Mouse (Mus musculus) splenic B cell, adult 2 months (primary cell): Measurements from ENCODE around the gene Esx1.

Source experiments
- DNase-seq: peaks from one replicate; pipeline ENCODE4 v3.0.0-alpha.2; 2011; ENCODE audit warnings: low read depth, low spot score
- H3K27me3 ChIP-seq: 2 replicates; pipeline ENCODE4 v1.6.1; 2012; ENCODE audit warnings: mild to moderate bottlenecking, low read length, moderate library complexity, mixed read lengths; ENCODE audit not compliant: control insufficient read depth, poor library complexity, insufficient read depth, severe bottlenecking
- H3K36me3 ChIP-seq: 2 replicates; pipeline ENCODE4 v1.6.1; 2012; ENCODE audit warnings: mild to moderate bottlenecking, low read length, moderate library complexity, mixed read lengths; ENCODE audit not compliant: control insufficient read depth, poor library complexity, insufficient read depth, severe bottlenecking

The Esx1 gene

DNA sequence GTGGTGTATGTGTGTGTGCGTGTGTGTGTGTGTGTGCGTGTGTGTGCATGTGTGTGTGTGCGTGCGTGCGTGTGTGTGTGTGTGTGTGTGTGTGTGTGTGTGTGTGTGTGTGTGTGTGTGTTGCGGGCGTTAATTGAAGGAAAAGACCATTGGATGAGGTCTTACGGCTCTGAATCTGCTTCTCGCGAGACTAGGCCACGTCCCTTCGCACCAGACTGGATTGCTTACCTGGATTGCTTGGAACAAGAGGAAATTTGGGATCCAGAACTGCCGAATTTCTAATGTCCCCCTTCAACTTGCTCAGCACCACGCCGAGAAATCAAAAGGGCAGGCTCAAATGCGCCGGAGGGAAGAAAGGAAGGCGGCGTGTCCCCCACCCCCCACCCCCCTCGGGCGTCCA is at the start of gene Esx1:
Gene Esx1, minus strand, starts transcription at position 366 of the 400 bp plus-strand sequence.
- no peak for DNase-seq
- Histone ChIP-seq H3K36me3 (no peaks in the 10 kb centered on the region), H3K27me3 (no peaks in the 10 kb centered on the region)

DNA sequence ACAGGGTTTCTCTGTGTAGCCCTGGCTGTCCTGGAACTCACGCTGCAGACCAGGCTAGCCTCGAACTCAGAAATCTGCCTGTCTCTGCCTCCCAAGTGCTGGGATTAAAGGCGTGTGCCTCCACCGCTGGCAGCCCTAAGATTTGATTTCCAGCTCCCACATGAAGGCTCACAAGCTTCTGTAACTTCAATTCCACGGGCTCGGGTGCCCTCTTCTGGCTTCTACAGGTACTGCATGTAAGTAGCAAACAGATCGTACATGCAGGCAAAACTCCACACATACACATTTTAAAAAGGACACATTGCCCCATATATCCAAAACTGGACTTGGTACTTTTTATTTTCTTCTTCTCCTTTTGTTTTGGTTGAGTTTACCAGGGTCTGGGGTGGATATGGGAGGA is 48.1 kb upstream of the Esx1 start:
- DNase-seq: peak; percentile 2
- Histone ChIP-seq H3K36me3 (no peaks in the 10 kb centered on the region), H3K27me3 (no peaks in the 10 kb centered on the region)

DNA sequence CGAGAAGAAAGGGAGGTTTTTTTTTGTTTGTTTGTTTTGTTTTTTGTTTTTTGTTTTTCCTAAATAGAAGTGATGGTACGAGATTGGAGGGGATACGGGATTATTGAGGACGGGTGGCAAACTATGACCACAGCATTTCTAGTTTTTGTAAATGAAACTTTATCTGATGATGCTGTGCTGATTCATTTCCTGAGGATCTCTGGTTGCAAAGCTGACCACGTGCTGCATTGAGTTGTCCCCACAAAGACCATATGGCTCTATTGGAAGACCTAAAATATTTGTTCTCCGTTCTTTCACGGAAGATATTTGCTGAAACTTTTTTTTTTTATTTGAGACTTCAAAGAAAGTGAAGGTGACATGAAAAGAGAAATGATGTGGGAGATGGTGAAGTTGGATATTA is 45.8 kb upstream of the Esx1 start:
- DNase-seq: no peak
- Histone ChIP-seq H3K27me3 (no peaks in the 10 kb centered on the region), H3K36me3 (no peaks in the 10 kb centered on the region)

DNA sequence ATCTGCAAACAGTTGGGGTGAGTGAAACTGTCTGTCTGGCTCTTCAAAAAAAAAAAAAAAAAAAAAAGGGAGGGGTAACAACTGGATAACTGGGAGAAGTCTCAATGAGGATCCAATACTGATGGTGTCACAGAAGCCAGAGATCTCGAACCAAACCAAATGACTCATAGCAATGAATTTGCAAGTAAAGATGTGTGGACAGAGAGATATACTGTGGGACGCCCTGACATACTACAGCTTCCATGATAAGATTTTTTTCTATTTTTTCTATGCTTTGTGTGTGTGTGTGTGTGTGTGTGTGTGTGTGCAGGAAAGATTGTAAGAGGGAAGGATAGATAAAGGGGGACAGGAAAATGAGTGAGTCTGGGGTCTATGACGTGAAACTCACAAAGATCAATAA is 43.7 kb upstream of the Esx1 start:
- Histone ChIP-seq H3K27me3 (no peaks in the 10 kb centered on the region), H3K36me3 (no peaks in the 10 kb centered on the region)
- no peak for DNase-seq

DNA sequence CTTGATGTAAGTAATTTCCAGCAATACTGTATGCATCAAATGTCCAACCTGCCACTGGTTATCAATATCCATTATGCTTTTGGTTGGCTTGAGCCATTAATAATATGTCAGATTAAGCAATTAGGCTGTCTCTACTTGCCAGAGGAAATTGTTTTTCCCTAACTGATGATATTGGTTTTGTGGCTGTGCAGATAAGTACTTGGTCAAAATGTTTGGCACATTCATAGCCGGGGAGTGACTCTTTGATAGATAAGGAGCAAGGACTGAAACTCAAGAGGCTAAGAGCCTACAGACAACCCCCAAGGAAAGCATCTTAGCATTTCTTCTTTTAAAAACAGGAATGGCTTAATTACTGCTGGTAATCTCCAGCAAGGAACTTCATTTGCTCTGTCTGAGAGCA is 40.8 kb upstream of the Esx1 start:
- no peaks in the 10 kb centered on the region for H3K36me3 ChIP-seq
- no peak for DNase-seq
- no peaks in the 10 kb centered on the region for H3K27me3 ChIP-seq

DNA sequence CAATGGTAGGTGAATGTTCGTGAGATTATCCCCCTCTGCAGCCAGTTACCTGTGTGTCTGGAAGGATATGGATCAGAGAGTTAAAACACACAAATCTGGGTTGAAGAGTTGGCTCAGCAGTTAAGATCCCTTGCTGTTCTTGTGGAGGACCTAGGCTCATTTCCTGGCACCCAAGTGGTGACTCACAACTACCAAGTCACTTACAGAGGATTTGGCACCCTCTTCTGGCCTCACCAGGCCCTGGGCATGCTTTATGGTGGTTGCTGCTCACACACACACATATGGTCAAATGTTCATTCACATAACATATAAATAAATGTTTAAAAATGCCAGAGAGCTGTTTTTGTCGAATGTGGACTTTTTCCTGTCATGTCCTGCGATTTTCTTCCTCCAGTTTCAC is 39.1 kb upstream of the Esx1 start:
- no peak for DNase-seq
- no peaks in the 10 kb centered on the region for H3K36me3 ChIP-seq
- no peaks in the 10 kb centered on the region for H3K27me3 ChIP-seq

DNA sequence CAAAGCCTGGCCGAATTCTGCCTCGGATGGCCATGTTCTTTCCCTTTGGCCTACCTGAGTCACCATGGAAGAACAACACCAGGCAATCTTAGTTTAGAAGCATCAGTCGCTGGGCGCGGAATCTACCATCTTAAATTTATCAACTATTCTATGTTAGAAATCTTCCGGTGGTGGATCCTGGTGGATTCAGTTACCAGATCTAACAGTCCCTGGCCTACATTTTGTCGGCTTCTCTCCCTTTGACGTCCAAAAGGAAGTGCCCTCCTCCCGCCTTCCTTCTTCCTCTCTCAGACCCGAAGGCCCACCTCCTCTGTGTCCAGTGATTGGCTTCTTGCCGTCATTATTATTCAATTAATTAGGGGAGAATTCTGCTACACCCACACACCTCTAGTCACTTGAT is 27.2 kb upstream of the Esx1 start:
- DNase-seq: no peak
- H3K36me3 ChIP-seq: no peaks in the 10 kb centered on the region
- H3K27me3 ChIP-seq: no peaks in the 10 kb centered on the region

DNA sequence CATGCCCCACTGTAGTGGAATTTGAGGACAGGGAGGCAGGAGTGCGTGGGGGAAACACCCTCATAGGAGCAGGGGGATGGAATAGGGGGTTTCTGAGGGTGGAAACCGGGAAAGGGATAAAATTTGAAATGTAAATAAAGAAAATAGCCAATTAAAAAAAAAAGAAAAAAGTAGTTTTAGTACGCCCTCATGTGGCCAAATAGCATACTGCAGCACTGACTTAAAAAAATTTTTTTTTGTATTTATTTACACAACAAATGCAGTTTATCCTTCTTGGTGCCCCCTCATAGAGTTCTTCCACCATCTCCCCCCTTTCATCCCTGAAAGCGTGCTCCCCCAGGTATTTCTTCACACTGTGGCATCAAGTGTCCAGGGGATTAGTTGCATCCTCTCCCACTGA is 22.8 kb upstream of the Esx1 start:
- Histone ChIP-seq H3K36me3 (no peaks in the 10 kb centered on the region), H3K27me3 (no peaks in the 10 kb centered on the region)
- DNase-seq: no peak

DNA sequence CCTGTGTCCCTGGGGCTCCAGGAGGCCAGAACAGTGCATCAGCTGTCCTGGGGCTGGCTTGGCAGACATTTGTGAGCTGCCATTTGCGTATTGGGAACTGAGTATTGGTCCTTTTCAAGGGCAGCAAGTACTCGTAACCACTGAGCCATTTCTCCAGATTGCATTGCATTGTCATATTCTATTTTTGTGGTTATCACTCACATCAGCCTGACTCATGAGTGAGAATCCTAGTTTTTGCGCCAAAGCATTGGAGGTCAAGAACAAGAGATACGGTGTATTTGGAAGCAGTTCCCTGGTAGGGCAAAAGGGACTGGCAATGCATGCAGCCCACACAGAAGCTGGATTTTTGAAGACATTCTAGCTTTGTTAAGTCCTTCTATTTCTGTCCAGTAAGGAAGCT is 21.8 kb upstream of the Esx1 start:
- no peaks in the 10 kb centered on the region for H3K36me3 ChIP-seq
- H3K27me3 ChIP-seq: no peaks in the 10 kb centered on the region
- DNase-seq: no peak

DNA sequence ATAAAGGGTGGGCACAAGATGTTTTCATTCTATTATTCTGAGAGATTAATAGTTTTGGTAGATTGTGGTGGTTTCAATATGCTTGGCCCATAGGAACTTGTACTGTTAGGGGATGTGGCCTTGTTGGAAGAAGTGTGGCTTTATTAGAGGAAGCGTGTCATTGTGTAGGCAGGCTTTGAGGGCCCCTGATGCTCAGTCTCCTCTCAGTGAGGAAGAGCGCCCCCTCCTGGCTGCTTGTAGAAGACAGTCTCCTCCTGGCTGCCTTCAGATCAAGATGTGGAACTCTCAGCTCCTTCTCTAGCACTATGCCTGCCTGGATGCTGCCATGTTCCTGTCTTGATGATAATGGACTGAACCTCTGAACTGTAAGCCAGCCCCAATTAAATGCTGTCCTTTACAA is 20.7 kb upstream of the Esx1 start:
- H3K27me3 ChIP-seq: no peaks in the 10 kb centered on the region
- peak; percentile 33 for DNase-seq
- no peaks in the 10 kb centered on the region for H3K36me3 ChIP-seq

DNA sequence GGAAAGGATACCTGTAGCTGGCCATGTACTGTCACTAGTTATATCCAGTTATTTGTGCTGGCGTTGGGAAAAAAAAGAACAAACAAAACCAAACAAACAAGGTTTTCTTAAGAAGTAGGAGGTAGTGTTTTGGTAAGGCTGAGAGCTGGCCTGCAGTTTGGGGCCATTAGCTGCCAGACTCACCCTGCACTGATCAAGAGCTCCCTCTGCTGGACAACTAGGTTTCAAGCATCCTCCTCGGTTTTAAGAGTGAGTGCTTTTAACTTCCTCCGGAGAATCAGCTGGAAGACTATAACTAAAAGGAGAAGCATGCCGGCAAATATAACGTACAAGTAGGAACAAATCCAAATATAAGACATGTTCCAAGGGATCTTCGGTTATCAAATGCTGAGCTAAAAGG is 19.8 kb upstream of the Esx1 start:
- H3K36me3 ChIP-seq: no peaks in the 10 kb centered on the region
- peak; percentile 68 for DNase-seq
- no peaks in the 10 kb centered on the region for H3K27me3 ChIP-seq

DNA sequence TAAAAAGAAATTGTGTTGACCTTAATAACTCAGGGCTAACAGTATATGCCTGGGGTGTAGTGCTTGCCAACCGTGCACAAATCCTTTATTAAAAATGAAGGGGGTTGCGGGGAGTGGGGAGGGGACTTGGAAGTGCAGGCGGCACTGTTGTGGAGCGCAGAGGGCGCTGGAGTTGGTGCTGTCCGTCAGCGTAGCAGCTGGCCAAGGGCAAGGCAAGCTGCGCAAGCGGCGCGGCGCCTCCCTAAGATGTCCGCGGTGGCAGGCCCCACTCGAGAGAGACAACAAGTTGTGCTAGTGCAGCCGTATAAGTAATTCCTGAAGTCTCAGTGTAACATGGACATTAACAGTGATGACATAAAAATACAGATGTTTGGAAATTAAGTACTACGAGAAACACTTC is 5.7 kb upstream of the Esx1 start:
- no peak for DNase-seq
- no peaks in the 10 kb centered on the region for H3K36me3 ChIP-seq
- no peaks in the 10 kb centered on the region for H3K27me3 ChIP-seq

DNA sequence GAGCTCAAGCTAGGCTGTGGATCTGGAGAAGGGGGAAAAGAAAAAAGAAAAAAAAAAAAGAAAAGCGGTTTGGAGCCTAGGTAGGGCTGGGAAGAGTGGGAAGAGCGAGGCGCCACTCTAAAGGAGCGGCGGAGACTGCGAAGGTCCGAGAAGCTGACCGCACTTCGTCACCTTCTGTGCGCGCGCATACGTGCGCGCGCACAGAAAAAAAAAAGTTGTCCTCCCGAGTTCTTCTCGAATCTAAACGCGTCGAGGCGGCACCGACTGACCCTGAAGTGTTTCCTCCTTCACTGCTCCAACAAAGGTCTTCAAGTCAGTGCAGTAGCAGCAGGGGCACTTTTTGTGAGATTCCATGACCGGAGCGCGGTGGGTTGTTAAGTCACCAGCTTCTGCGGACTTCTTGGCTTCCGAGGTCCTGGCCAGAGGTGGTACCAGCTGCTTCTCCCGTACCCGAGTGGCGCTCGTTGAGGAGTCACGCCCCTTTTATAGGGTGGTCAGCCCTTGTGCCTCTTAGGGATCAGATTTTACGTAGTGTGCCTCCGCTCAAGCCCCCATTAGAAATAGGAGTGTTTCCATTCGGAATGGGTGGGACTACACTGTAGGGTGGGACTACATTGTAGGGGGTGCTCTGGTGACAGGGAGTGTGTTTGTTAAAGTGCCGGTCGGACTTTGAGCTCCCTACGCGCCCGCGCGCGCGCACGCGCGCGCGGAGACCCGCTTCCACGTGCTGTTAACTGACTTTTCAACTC is 2.0 kb downstream of the Esx1 start:
- no peak for DNase-seq
- no peaks in the 10 kb centered on the region for H3K36me3 ChIP-seq
- no peaks in the 10 kb centered on the region for H3K27me3 ChIP-seq

DNA sequence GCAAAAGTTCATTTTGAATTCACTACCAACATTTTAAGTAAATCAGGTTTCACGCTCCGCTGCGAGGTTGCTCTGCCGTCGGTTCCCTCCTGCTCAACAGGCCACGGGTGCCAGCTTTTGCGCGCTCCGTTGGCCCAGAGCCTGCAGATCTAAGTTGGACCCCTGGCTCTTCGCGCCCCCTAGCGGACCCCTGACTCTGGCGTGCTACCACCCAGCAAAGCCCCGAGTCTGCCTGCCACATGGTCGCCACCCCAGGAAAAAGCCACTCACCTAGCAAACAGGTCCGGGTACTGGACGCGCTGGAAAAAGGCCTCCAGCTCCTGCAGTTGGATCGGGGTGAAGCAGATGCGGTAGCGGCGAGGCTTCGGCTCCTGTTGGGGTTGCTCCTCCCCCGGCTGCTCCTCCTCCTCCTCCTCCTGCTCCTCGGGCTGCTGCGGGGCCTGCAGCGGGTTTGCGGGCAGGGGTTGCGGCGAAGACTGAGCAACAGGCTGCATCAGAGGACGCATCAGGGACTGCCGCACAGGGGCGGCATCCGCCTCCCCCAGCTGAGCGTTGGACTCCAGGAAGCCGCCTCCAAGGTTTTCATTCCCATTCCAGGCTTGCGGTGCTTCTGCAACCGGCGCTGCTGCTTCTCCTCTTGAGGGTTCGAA is 3.7 kb downstream of the Esx1 start:
- DNase-seq: peak; percentile 47
- H3K36me3 ChIP-seq: no peaks in the 10 kb centered on the region

DNA sequence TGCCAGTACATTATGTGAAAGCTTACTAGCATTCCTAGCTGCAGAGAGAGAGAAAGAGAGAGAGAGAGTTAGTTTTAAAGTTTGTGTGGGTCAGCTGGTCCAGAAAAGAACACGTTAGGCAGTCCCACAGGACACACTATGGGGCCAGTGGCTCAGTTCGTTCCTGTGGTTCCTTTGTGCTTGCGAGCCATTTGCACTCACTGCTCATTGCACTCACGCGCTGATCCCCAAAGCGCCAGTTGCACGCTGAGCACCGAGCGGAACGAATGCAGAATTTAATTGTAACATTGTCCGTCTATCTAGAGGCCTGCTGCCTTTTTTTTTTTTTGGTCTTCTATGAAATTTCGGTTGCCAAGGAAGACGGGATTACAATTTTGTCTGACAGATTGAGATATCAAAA is 15.4 kb downstream of the Esx1 start:
- DNase-seq: no peak
- no peaks in the 10 kb centered on the region for H3K36me3 ChIP-seq
- no peaks in the 10 kb centered on the region for H3K27me3 ChIP-seq

More for the DNA sequence above, 3.7 kb downstream of the Esx1 start:
- no peaks in the 10 kb centered on the region for H3K27me3 ChIP-seq

DNA sequence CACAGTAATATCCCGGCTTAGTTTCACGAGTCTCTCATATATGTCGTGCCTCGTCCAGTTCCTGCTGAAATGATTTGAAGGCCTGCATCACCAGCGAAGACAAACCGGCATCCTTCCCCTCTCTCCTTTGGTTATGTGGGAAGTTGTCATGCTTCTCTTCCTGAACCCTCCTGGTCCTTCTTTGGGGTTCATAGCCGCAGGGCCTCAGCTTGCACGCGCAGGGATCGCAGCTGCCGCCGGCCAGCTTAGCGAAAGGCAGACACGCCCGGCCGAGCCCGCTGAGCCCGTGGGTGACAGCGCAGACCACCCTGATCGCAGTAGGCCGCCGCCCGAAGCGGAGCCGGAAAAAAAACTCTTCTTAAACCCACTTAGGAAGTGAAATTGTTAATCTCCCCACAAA is 17.4 kb downstream of the Esx1 start:
- DNase-seq: no peak
- H3K36me3 ChIP-seq: no peaks in the 10 kb centered on the region
- no peaks in the 10 kb centered on the region for H3K27me3 ChIP-seq
